Mouse (Mus musculus) embryo, embryonic 11.5 days (tissue): ENCODE measurements around the gene Zfp600.
"Not testable (repeated sequence)": the region's sequence is repeated elsewhere in the genome, so short reads cannot be mapped to it uniquely, and the experiment has no call there.

Experiments
- DNase-seq: peaks from one replicate; pipeline ENCODE4 v3.0.0-alpha.2; 2012; ENCODE audit warnings: low read depth, low spot score

Zfp600 gene

DNA sequence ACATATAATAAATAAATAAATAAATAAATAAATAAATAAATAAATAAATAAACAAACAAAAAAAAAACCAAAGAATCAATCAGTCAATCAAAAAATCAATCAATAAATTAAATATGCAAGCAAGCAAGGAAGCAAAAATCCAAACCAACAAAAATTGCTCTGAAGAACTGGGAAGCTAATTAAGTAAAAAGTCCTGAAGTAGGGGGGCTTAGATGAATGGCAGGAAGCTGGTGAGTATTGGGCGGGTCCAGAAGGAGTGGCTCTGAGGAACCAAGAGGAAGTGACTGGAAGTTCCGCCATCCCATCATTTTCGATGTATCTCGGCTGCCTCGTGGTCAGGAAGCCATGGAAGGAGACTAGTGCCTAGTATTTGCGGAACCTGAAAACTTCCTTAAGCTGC, at the start of gene Zfp600:
Zfp600 (plus strand) TSS at position 301 of the 400 bp plus-strand sequence.
- not testable (repeated sequence) for DNase-seq

GRCm38 (mm10) chr4:146162893-146163292, 6.3 kb downstream of the Zfp600 start:
- not testable (repeated sequence) for DNase-seq

DNA sequence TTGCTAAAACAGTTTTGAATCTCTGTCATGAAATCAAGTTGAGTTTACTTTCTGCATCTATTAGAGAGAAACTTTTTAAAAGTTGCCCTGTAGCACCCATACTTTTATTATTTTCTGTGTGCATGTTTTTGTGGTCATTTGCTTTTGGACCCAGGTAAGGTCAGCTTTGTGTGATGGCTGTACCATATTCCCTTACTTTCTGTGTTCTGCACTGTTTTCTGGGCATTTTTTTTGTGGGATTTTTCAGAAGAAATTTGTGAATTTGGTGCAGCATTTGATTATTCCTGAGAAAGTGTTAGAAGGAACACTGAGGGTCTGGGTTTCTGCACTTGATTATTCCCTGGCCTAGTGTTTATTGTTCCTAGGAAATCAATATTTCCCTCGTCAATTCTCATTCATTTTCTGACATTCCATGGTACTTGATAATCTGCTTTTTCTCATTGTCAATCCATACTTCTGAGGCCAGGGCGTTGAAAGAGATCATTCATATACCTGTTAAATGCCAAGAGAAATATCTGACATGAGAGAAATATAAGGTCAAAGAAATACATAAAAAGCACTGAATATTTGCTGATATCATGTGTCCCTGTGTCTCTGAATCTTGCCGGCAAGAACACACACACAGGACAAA, 10.7 kb downstream of the Zfp600 start:
- not testable (repeated sequence) for DNase-seq

- not testable (repeated sequence) for DNase-seq
These were observed 11.4 kb downstream of the Zfp600 start for GRCm38 (mm10) chr4:146167879-146168532.

DNA sequence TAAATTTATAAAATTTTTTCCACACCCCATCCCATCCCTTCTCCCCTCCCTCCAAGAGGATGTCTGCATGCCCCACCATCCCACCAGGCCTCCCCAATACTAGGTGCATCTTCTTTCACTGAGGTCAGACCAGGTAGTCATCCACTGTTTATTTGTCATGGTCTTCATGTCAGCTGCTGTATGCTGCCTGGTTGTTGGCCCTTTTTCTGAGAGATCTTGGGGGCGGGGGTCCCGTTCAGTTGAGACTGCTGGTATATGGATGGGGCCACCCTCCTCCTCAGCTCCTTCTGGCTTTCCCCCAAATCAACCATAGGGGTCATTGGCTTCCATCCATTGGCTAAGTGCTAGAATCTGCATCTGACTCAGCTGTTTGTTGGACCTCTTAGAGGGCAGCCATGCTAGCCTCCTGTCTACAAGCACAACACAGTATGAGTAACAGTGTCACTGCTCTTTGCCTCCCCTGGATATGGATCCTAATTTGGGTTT, 12.1 kb downstream of the Zfp600 start:
- not testable (repeated sequence) for DNase-seq

GRCm38 (mm10) chr4:146173378-146174226, 17.0 kb downstream of the Zfp600 start:
- DNase-seq: not testable (repeated sequence)

GRCm38 (mm10) chr4:146204357-146204756, 47.7 kb downstream of the Zfp600 start:
- DNase-seq: not testable (repeated sequence)

DNA sequence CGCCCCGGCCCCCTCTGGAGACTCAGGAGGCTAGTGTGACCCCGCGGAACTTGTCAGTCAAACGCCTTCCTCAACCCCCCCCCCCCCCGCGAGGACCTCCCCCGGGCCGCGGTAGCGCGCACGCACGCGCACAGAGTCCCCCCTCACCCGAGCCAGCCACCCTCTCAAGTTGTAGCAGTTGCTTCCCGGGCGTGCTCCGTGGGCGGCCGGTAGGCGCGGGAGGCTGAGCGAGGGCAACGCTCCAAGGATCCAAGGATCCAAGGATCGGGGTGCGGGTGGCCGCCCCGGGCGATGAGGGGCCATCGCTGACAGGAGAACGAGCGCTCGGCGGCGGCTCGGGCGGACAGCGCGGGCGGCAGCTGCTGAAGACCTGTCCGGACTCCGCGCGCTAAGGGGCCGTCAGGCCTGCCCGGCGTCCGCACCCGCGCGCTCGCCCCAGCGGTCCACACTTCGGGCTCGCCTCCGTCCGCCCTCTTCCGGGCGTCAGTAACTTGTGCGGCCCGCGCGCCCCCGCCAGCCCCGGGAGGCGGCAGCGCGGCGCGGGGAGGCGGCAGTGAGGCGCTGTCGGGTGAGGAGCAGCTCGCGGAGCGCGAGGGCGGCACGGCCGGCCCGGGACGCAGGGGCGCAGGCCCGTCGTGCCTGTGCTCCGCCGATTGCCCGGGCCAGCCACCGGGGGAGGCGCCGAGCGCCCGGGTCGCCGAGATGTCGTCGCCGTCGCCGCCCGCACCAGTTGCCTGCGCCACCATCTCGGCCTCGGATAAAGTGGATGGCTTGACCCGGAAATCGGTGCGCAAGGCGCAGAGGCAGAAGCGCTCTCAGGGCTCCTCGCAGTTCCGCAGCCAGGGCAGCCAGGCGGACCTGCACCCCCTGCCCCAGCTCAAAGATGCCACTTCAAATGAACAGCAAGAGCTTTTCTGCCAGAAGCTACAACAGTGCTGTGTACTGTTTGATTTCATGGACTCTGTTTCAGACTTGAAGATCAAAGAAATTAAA, 82.9 kb downstream of the Zfp600 start:
- not testable (repeated sequence) for DNase-seq

DNA sequence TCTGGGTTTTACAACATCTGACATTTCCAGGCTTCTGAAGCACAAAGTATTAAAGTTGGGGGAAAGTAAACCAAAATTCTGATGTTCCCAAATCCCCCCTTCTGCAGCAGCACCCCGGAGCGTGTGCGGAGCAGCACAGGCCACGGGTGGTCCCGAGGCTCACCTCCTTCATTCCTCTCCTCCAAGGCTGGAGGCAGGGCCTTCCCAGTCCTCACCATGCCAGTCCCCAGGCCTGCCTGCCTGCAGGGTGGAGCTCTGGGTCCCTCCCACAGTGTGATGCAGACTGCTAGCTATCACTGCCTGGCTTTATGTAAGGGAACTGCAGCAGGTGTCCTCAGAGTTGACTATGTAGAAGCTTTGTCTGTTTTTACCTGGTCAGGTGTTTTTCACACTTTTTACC, 85.5 kb downstream of the Zfp600 start:
- not testable (repeated sequence) for DNase-seq
